Mouse (Mus musculus) forebrain, embryonic 15.5 days (tissue): ENCODE results near the gene Foxp1. TPM values are rescaled to one million over a fixed set of nuclear protein-coding genes. Genes with fewer than 3 reads are reported as not detected.

Experiments
- ATAC-seq: fragments of 200-750 bp; cut with Nextera tagmentation; replicated peaks from 2 replicates; pipeline ENCODE4 v1.8.0; 2017; ENCODE audit warnings: mild to moderate bottlenecking, moderate TSS enrichment, moderate library complexity
- H3K27ac ChIP-seq: fragments of 300-500 bp; sonication (generic); replicated peaks from 2 replicates; pipeline ENCODE4 v1.5.1; 2015; ENCODE audit warnings: mild to moderate bottlenecking, inconsistent platforms
- H3K27me3 ChIP-seq: fragments of 300-500 bp; sonication (generic); 2 replicates; pipeline ENCODE4 v1.6.1; 2015; ENCODE audit warnings: inconsistent platforms
- H3K36me3 ChIP-seq: fragments of 300-500 bp; sonication (generic); 2 replicates; pipeline ENCODE4 v1.6.1; 2015; ENCODE audit warnings: mild to moderate bottlenecking, inconsistent platforms
- H3K4me1 ChIP-seq: fragments of 300-500 bp; sonication (generic); 2 replicates; pipeline ENCODE4 v1.6.1; 2015; ENCODE audit warnings: inconsistent platforms
- H3K4me2 ChIP-seq: fragments of 300-500 bp; sonication (generic); replicated peaks from 2 replicates; pipeline ENCODE4 v1.6.1; 2015; ENCODE audit warnings: mild to moderate bottlenecking, inconsistent platforms
- H3K4me3 ChIP-seq: fragments of 300-500 bp; sonication (generic); 2 replicates; pipeline ENCODE4 v1.5.1; 2015; ENCODE audit warnings: mild to moderate bottlenecking, inconsistent platforms
- H3K9ac ChIP-seq: fragments of 300-500 bp; sonication (generic); replicated peaks from 2 replicates; pipeline ENCODE4 v1.6.1; 2015; ENCODE audit warnings: mild to moderate bottlenecking, inconsistent platforms
- H3K9me3 ChIP-seq: fragments of 300-500 bp; sonication (generic); 2 replicates; pipeline ENCODE4 v1.6.1; 2016; ENCODE audit warnings: inconsistent platforms
- whole genome bisulfite sequencing: fragments of 180-500 bp; shearing (Covaris S2); methylation state at CpG from one replicate; pipeline ENCODE4 v1.1.7; 2015; ENCODE audit warnings: mixed read lengths; 5-methylcytosine and 5-hydroxymethylcytosine counted together
- polyA plus RNA-seq: library from polyadenylated mRNA; unstranded; fragments of >200 nt; fragmentation: Nextera tagmentation; extraction: Ambion mirVana; gene quantifications from 2 replicates; pipeline ENCODE4 v1.2.1, GENCODE M21; 2015

Gene Foxp1
- polyA plus RNA-seq, 1 experiment from 2014 or later: 102 TPM

DNA sequence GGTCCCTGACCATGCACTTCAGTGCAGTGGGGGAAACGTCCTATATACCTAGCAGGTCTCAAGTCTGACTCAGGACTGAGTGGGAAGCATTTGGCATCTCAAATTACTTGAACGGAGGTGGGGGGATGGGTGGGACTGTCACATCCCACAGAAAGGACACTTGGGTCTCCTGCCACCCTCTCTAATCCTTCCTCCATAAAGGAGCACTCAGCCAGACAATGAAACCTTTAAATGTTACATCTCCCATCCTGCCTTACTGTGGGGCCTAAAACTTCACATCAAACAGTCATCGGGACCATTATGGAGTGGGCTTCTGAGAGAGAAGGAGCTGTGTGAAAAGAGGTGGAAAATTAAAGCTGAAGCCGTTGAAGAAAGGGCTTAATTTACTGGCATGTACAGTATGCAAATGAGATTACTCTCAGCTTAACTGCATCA is 321.2 kb downstream of the Foxp1 start:
- no peaks in the 10 kb centered on the region for H3K36me3 ChIP-seq
- H3K9ac ChIP-seq: no peak overlapping the region
- H3K9me3 ChIP-seq: no peaks in the 10 kb centered on the region
- peaks cover 56% of the 10 kb centered on the region for H3K4me1 ChIP-seq
- no peaks in the 10 kb centered on the region; the same call in 1 of the 2 replicates for H3K27me3 ChIP-seq
- H3K4me2 ChIP-seq: peak overlapping the region; percentile 18
- peak; percentile 45 for ATAC-seq
- peak overlapping the region; percentile 3 for H3K27ac ChIP-seq
- H3K4me3 ChIP-seq: no peak overlapping the region
- WGBS: 1% methylated on average over 4 of the region's 4 CpGs

DNA sequence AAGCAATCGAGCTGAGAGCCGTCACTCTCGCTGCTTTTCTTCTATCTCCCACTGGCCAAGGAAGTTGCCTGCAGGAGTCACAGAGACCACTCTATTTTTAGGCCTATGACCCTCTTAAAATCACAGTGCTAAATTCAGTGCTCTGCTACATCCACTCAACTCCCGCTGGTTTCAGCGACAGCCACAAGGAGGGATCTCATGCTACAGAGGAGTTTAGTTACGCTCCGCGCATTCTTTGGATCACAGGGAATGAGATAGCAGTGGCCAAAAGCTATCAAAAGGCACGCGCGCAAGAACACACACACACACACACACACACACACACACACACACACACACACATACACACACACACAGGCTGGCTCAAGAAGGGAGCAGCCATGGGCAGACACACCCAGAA is 321.9 kb downstream of the Foxp1 start:
- Histone ChIP-seq H3K9ac (no peak overlapping the region), H3K36me3 (no peaks in the 10 kb centered on the region), H3K4me2 (peak overlapping the region; percentile 18), H3K4me3 (no peak overlapping the region), H3K9me3 (no peaks in the 10 kb centered on the region), H3K4me1 (peaks cover 49% of the 10 kb centered on the region), H3K27ac (peak overlapping the region; percentile 42; the same call in 1 of the 2 replicates), H3K27me3 (no peaks in the 10 kb centered on the region)
- no peak for ATAC-seq
- 4% methylated on average over 11 of the region's 11 CpGs for WGBS

- H3K27me3 ChIP-seq: no peaks in the 10 kb centered on the region
- 89% methylated on average over 4 of the region's 4 CpGs for WGBS
Observed at GRCm38 (mm10) chr6:99199277-99199676, 323.2 kb downstream of the Foxp1 start.

GRCm38 (mm10) chr6:99193697-99194096 is 328.8 kb downstream of the Foxp1 start:
- Histone ChIP-seq H3K4me1 (peaks cover 26% of the 10 kb centered on the region), H3K4me3 (no peak overlapping the region), H3K27ac (no peak overlapping the region), H3K9ac (no peak overlapping the region), H3K36me3 (no peaks in the 10 kb centered on the region), H3K9me3 (no peaks in the 10 kb centered on the region), H3K27me3 (no peaks in the 10 kb centered on the region), H3K4me2 (no peak overlapping the region)
- WGBS: 63% methylated on average over 8 of the region's 8 CpGs
- no peak for ATAC-seq

More at GRCm38 (mm10) chr6:99199277-99199676, 323.2 kb downstream of the Foxp1 start:
- no peak overlapping the region for H3K27ac ChIP-seq
- H3K9ac ChIP-seq: no peak overlapping the region
- no peaks in the 10 kb centered on the region for H3K9me3 ChIP-seq
- H3K4me3 ChIP-seq: no peak overlapping the region
- H3K4me2 ChIP-seq: no peak overlapping the region
- peaks cover 39% of the 10 kb centered on the region for H3K4me1 ChIP-seq
- no peak for ATAC-seq
- H3K36me3 ChIP-seq: no peaks in the 10 kb centered on the region

DNA sequence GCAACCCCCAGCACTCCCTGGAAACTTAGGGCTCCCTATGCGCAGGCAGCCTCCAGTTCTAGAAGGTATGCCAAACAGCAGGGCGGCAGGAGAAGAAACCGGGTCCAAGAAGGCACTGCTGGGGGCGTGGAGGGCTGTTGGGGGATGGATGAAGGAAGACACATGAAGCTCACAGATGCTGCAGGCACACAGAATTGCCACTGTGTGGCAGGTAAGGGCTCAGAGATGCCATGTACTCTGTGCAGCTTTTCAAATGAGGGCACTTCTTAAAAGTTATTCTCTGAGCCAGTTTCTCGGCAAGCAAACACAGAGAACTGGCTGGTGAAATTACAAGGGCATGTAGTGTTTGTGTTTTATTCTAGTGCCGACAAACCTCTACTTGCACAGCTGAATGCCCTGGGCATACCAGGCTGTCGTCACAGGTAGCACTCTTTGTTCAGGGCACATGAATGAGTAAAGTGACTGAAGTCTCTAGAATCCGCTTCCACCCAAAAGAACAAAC is 330.8 kb downstream of the Foxp1 start:
- Histone ChIP-seq H3K4me1 (peaks cover 31% of the 10 kb centered on the region), H3K36me3 (no peaks in the 10 kb centered on the region), H3K27ac (no peak overlapping the region), H3K27me3 (no peaks in the 10 kb centered on the region), H3K9me3 (no peaks in the 10 kb centered on the region), H3K9ac (0 out of 2 replicates have a peak overlapping the region, but pooled peaks have one; percentile 7), H3K4me2 (peak overlapping the region; percentile 23), H3K4me3 (no peak overlapping the region)
- peak; percentile 61; the same call in 1 of the 2 replicates for ATAC-seq
- WGBS: 21% methylated on average over 8 of the region's 8 CpGs

- H3K9me3 ChIP-seq: no peaks in the 10 kb centered on the region
- peak overlapping the region; percentile 23 for H3K4me2 ChIP-seq
- 15% methylated on average over 12 of the region's 12 CpGs for WGBS
- H3K9ac ChIP-seq: peak overlapping the region; percentile 7; the same call in 1 of the 2 replicates
- H3K36me3 ChIP-seq: no peaks in the 10 kb centered on the region
- H3K27ac ChIP-seq: no peak overlapping the region
- peak; percentile 49; the same call in 1 of the 2 replicates for ATAC-seq
- H3K27me3 ChIP-seq: no peaks in the 10 kb centered on the region
- H3K4me3 ChIP-seq: no peak overlapping the region
- peaks cover 34% of the 10 kb centered on the region for H3K4me1 ChIP-seq
Observed at GRCm38 (mm10) chr6:99191041-99191635, 331.4 kb downstream of the Foxp1 start.

DNA sequence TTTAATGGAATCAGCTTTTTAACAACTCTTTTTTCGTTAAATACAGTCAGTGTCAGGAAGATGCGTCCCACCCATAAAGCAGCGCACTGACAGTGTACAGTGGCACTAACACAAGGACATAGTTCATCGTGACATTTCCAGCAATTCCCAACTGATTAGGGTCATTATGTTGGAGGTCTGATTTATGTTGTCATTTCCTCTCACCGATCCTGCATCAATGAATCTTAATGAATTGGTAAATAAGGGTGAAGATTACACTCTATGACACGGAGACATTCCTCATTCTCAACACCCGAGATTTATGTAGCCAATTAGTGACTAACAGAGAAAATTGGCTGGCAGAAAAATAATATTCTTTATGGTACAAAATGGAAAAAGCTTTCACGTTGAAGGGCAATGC is 332.6 kb downstream of the Foxp1 start:
- WGBS: 21% methylated on average over 8 of the region's 8 CpGs
- Histone ChIP-seq H3K9me3 (no peaks in the 10 kb centered on the region), H3K27me3 (no peaks in the 10 kb centered on the region), H3K9ac (no peak overlapping the region), H3K27ac (no peak overlapping the region), H3K4me3 (no peak overlapping the region), H3K4me1 (peaks cover 34% of the 10 kb centered on the region), H3K4me2 (no peak overlapping the region), H3K36me3 (no peaks in the 10 kb centered on the region)
- no peak for ATAC-seq

GRCm38 (mm10) chr6:99188366-99189216 is 333.9 kb downstream of the Foxp1 start:
- Histone ChIP-seq H3K36me3 (no peaks in the 10 kb centered on the region), H3K4me2 (no peak overlapping the region), H3K4me3 (no peak overlapping the region), H3K27me3 (no peaks in the 10 kb centered on the region), H3K9ac (no peak overlapping the region), H3K27ac (no peak overlapping the region), H3K9me3 (no peaks in the 10 kb centered on the region), H3K4me1 (peaks cover 34% of the 10 kb centered on the region)
- WGBS: 51% methylated on average over 4 of the region's 4 CpGs
- no peak for ATAC-seq

DNA sequence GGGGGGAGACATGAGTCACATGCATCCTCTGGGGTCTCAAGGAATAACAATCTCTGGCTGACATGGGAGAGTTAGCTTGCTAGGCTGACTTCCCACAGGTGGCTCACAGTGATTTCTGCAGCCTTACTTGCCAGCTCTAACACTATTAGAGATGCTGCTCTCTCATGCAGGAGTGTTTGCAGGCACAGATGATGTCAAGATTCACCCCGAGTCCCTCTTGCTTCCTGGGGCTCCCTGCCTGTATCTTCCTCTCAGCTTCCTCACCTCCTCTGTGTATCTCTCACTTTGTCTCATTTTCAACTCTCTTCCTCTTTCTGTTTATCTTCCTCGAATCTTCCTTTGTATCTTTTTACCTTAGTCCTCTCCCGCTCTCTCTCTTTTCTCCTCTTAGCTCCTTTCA is 334.6 kb downstream of the Foxp1 start:
- WGBS: 89% methylated on average over 3 of the region's 3 CpGs
- no peaks in the 10 kb centered on the region for H3K9me3 ChIP-seq
- ATAC-seq: no peak

GRCm38 (mm10) chr6:99187415-99187814 is 335.1 kb downstream of the Foxp1 start:
- Histone ChIP-seq H3K27me3 (no peaks in the 10 kb centered on the region), H3K9ac (no peak overlapping the region), H3K4me1 (peaks cover 34% of the 10 kb centered on the region), H3K36me3 (no peaks in the 10 kb centered on the region), H3K9me3 (no peaks in the 10 kb centered on the region), H3K27ac (no peak overlapping the region), H3K4me2 (no peak overlapping the region), H3K4me3 (no peak overlapping the region)
- no peak for ATAC-seq
- WGBS: 66% methylated on average over 2 of the region's 2 CpGs

More for the DNA sequence above, 334.6 kb downstream of the Foxp1 start:
- Histone ChIP-seq H3K36me3 (no peaks in the 10 kb centered on the region), H3K4me3 (no peak overlapping the region), H3K4me2 (no peak overlapping the region), H3K27me3 (no peaks in the 10 kb centered on the region), H3K27ac (no peak overlapping the region), H3K9ac (no peak overlapping the region), H3K4me1 (peaks cover 34% of the 10 kb centered on the region)

GRCm38 (mm10) chr6:99186569-99186968 is 336.0 kb downstream of the Foxp1 start:
- no peak for ATAC-seq
- no peak overlapping the region for H3K27ac ChIP-seq
- peaks cover 31% of the 10 kb centered on the region for H3K4me1 ChIP-seq
- no peaks in the 10 kb centered on the region for H3K27me3 ChIP-seq
- H3K9me3 ChIP-seq: no peaks in the 10 kb centered on the region
- H3K4me3 ChIP-seq: no peak overlapping the region
- 37% methylated on average over 7 of the region's 7 CpGs for WGBS
- H3K9ac ChIP-seq: no peak overlapping the region; the same call in 1 of the 2 replicates
- no peaks in the 10 kb centered on the region for H3K36me3 ChIP-seq
- H3K4me2 ChIP-seq: no peak overlapping the region

DNA sequence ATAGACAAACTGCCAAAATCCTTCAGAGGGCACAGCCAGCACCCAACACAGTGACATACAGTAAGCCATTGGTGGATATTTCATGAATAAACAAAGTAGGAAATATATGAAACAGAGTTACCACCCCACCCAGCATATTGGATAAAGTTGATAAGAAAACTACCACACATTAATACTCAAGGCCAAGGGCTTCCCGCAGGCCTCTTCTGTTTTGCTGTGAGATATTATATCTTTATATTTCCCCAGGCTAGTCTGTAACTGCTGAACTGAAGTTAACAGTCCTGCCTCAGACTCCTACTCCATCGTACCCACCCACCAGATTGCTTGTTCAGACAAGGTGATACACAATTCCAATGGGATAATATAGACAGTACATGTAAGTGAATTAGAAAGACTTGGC is 336.7 kb downstream of the Foxp1 start:
- WGBS: 93% methylated on average over 2 of the region's 2 CpGs
- Histone ChIP-seq H3K27me3 (no peaks in the 10 kb centered on the region), H3K27ac (no peak overlapping the region), H3K36me3 (no peaks in the 10 kb centered on the region), H3K4me3 (no peak overlapping the region), H3K4me1 (peaks cover 23% of the 10 kb centered on the region), H3K4me2 (no peak overlapping the region), H3K9ac (no peak overlapping the region), H3K9me3 (no peaks in the 10 kb centered on the region)
- no peak for ATAC-seq
